Mouse (Mus musculus): ENCODE data around the gene Dbr1. TPM values are rescaled to one million over a fixed set of nuclear protein-coding genes. Genes with fewer than 3 reads are reported as not detected.

Gene Dbr1
- total RNA-seq, 2 experiments from 2014 or later, result 5.6 to 7.1 TPM

- DNase-seq, result no peak
Measured at GRCm38 (mm10) chr9:99619688-99620087, 44.1 kb downstream of the Dbr1 start.

GRCm38 (mm10) chr9:99620196-99620595 lies 44.6 kb downstream of the Dbr1 start:
- no peak for DNase-seq

DNA sequence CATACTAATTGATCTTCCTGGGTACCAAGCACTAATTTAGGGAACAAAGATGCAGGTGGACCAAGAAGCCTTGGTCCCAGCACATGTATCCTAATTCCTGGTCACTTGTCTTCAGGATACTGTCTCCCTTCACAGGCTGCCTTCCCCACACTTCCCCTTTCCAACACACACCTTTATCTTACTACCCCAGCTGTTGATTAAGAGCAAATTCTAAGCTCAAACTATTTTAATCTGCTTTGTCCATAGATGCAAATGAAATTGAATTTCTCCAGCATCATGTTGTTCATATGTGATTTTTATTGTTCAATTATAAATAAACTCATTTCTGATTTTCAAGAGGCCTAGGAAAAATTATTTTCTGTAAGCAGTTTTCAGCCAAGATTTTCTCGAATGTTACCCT lies 46.4 kb downstream of the Dbr1 start:
- DNase-seq, result no peak

GRCm38 (mm10) chr9:99622966-99623365 lies 47.4 kb downstream of the Dbr1 start:
- DNase-seq, result no peak

DNA sequence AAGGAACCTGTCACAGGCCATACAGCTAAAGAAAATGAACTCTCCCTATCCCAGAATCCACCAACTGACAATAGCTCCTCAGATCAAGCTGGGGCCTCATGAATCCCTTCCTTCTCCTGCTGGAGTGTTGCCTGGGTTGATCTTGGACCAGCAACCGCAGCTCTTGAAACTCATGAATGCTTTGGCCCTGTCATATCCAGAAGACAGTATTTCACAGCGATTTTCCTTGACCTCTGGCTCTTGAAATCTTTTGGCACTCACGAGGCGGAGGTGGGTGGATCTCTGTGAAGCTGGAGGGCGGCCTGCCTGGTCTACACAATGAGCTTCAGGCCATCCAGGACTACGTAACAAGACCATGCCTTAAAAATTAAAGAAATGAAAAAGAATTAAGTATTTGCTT lies 48.5 kb downstream of the Dbr1 start:
- DNase-seq, result no peak

- DNase-seq, result no peak
Measured at GRCm38 (mm10) chr9:99628581-99628980, 53.0 kb downstream of the Dbr1 start.

- DNase-seq, result peak; percentile 71
Measured at GRCm38 (mm10) chr9:99629281-99630011, 53.8 kb downstream of the Dbr1 start, which contains the start of gene Dzip1l. TSS of gene Dzip1l (plus strand) at chr9:99629496.

DNA sequence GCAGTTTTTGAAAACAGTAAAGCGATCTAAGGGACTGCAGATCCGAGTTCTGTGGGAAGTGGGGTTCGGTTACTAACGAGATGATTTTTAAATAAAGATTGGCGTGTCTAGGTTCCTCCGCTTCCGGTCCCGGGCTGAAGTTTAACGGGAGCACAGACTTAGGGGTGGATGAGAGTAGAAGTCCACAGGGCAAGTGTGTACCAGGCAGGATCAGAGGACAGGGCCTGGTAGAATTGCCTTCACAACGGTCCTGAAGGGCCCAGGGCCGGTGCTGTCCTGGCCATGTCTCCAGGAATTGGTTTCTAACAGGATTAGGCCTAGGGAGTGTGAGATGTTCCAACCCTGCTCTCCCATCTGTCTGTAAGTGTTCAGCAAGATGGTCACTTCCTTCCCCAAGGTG lies 54.5 kb downstream of the Dbr1 start:
- DNase-seq, result no peak

- DNase-seq, result no peak
Measured at GRCm38 (mm10) chr9:99630528-99631125, 55.0 kb downstream of the Dbr1 start.

- no peak for DNase-seq
Measured at GRCm38 (mm10) chr9:99631781-99632180, 56.2 kb downstream of the Dbr1 start.

GRCm38 (mm10) chr9:99632264-99632663 lies 56.7 kb downstream of the Dbr1 start:
- no peak for DNase-seq

Other genes starting within 250 kb of the Dbr1 start
- under 1 TPM; 0.70 to 0.99 TPM for gene Esyt3, start 217.2 kb upstream of the Dbr1 start, total RNA-seq (2021)
- 10 to 100 TPM in 1 of 2 experiments, 1 to 10 TPM in 1; 9.7 to 10.6 TPM for gene Mras, start 138.4 kb upstream of the Dbr1 start, total RNA-seq (2021)
- not detected for gene Nme9, start 124.3 kb upstream of the Dbr1 start, total RNA-seq (2021)
- gene Armc8, start 6.9 kb upstream of the Dbr1 start, total RNA-seq (2021), result 10 to 100 TPM; 27.3 to 28.7 TPM
- gene A4gnt, start 36.7 kb downstream of the Dbr1 start, total RNA-seq (2021), result not detected
- gene Dzip1l, start 53.7 kb downstream of the Dbr1 start, total RNA-seq (2021), result 1 to 10 TPM; 3.5 to 4.7 TPM
- not detected for gene Cldn18, start 141.5 kb downstream of the Dbr1 start, total RNA-seq (2021)

All from gastrocnemius, postnatal 10 days (tissue).